Mouse (Mus musculus) lung, postnatal 4 days (tissue): ENCODE data around the gene Gm6337.
A peak's percentile ranks its signal among the peaks of the same experiment; 100 is the strongest.
"Not testable (repeated sequence)": the region's sequence is repeated elsewhere in the genome, so short reads cannot be mapped to it uniquely, and the experiment has no call there.

Experiments
- DNase-seq, 2 experiments: peaks; one replicate each; pipeline ENCODE4 v3.0.0; 2021

Gene Gm6337

DNA sequence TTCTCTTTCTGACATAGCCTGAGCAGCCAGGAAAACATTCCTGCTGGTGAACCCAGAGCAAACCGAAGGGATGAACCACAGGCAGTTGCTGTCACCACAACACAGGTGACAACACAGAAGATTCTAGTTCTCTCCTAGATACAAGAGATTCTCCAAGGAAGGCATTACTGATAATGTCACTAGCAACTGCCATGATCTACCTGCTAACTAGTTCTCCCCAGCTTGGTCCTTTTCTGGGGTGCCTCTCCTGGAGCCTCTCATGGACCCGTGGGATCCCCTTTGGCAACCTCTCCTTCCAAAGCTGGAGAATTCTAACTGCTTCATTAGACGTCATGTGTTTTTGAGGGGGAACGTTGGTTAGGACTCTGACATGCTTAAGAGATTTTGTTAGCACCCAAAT is at the start of gene Gm6337:
Gm6337 (minus strand) TSS at position 101 of the 400 bp plus-strand sequence.
- not testable (repeated sequence) for DNase-seq

DNA sequence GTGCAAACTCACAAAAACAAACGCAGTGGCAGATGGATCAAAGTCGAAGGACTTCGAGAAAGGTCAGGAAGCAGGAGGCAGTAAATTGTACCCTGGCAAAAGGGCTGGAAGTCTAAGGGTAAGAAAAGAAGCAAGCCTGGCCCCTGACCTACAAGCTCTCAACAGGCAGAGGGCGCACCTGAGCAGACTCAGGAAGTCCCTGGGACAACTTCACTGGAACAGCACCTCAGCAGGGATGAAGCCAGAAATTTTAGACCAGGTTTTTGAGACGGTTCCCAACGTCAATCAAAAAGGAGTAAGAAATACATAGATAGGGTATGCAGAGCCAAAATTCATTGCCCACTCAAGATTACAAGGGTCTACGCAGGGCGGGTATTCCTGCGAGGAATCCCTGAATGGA is 49.4 kb upstream of the Gm6337 start:
- DNase-seq, result peak in 1 of 2 experiments; percentile 2

DNA sequence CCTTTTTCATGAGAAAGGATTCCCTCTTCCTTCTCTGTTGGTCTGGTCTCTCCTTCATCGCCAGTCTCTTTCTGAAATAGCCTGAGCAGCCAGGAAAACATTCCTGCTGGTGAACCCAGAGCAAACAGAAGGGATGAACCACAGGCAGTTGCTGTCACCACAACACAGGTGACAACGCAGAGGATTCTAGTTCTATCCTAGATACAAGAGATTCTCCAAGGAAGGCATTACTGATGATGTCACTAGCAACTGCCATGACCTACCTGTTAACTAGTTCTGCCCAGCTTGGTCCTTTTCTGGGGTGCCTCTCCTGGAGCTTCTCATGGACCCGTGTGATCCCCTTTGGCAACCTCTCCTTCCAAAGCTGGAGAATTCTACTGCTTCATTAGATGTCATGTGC is 35.8 kb upstream of the Gm6337 start, which contains the start of gene Gm8206:
Gm8206 (minus strand) TSS at position 101 of the 400 bp plus-strand sequence.
- not testable (repeated sequence) for DNase-seq
